Mouse (Mus musculus) adrenal gland, adult 2 months (tissue): Measurements from ENCODE around the gene Nbea. TPM values are rescaled to one million over a fixed set of nuclear protein-coding genes. Genes with fewer than 3 reads are reported as not detected.

Experiments used
- DNase-seq: peaks from one replicate; pipeline ENCODE4 v3.0.0; 2021
- polyA plus RNA-seq: library from polyadenylated mRNA; depleted of rRNA; stranded (reverse); fragments of >200 nt; gene quantifications from 2 replicates; pipeline ENCODE4 v1.2.3, GENCODE M21; 2012
- total RNA-seq, 2 experiments: library from RNA; stranded (reverse); gene quantifications; 2 replicates each; pipeline ENCODE4 v1.2.3; 2021

Gene Nbea
- total and polyA plus RNA-seq, 3 experiments, result 9.8 to 21.7 (median 18.8) TPM

DNA sequence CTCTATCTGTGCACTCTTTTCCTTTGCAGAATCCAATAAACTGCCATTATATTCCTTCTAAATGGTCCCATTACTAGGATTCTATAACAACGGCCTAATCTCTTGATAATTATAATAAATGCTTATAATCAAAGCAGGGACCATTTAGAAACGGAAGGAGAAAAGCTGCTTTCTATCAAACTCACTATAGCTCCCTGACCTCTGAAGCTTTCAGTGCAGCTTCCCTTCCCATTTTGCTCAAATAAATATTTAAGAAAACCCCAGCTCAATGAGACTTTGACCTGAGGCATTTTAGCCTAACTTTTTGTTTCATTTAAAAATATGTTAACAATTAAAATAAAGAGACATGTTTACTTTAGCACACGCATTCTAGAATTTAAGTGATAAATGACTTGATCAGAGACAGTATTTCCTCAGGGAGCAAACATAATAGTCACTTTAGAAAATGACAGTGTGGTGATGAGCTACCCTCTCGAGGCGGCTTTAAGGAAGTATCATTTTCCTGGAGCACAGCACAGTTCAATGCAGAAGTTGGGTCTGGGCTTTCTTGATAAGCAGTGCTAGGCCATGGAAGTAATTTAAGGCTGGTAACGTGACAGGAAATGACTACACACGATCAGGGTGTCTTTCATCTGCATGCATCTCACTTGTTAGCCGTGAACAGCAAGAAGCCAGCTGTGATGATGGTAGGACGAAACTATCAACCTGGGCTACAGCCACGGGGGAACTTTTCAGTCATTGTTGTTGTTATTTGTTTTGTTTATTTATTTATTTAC is 354.8 kb downstream of the Nbea start:
- DNase-seq, result no peak

DNA sequence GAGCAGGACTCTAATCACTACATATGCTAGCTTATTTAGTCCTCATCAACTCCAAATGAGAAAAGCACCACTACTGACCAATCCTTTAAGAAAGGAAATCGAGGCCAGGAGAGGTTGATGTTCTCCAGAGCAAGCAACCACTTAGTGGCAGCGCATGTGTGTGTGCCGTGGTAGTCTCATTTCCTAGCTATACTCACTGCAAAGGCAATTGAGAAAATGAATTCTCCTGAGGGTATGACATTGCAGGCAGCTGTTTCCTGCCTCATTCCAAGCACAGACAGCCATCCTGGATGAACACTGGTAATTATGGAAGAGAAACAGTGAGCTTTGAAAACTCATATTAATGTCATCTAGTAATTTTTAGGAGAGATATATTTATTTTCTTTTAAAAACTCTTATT is 358.6 kb downstream of the Nbea start:
- no peak for DNase-seq

DNA sequence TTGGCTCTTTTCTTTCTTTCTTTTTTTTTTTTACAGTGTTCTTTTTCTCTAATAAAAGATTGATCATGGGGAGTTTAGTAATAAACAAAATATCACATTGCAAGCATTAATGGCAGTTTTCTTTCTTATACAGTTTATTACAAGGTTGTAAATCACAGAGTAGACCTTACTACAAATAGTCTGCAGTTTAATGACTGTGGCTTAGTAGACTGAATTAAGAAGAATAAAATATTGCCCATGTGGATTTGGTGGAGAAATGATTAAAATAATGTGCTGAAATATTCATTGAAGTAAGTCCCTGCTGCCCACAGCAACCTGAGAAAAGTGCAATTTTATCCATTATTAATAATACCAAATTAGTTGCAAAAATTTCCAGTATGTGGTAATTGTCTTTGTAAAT is 363.9 kb downstream of the Nbea start:
- no peak for DNase-seq

DNA sequence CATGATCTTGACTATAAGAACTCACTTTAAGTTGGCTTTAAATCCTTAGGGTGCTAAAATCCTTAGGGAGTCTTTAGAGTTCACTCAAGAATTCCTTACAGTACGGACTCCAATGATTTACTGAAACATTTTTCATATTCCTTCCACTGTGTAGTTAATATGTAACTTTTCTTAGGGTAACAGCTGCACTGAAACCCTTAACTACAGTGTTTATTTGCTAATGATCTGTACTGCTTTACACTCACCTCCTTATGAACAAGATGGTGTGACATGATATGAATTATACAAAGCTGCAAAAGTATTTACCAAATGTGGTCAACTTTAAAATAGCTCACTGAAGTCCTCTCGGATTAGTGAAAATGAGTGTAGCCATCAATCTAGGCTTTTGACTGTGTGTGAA is 365.4 kb downstream of the Nbea start:
- no peak for DNase-seq

DNA sequence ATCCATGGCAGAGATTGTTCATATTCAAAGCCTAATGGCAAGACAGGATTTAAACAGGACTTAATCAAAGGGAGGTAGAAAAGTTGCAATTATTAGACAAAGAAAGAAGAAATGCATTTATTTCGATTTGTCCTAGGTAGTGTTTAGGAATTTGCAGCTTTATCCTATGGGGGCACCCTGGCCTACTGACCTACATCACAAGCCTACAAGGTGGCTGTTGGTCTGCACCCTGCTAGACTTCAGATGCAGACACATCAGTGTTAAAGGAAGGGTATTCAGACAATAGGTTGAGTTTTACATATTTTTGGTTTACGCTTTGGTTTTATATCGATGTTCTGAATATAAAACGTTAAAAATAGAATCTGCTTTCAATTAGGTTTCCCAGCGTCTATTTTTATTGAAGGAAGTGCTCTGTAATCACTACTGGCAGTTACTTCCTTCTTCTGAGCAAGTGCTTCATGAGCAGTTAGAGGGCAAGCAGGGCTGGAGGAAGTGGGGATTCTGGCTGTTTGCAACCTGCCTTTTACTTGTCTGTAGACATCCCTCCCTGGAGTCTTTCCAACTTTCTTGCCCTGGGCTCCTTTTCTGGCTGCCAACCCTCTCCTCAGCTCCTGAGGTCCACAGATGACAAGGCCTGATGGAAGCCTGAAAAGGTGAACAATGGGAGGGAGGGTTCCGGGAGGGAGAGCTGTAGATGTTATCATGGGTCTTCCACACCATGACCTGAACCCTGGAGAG is 366.7 kb downstream of the Nbea start:
- DNase-seq, result peak; percentile 14

DNA sequence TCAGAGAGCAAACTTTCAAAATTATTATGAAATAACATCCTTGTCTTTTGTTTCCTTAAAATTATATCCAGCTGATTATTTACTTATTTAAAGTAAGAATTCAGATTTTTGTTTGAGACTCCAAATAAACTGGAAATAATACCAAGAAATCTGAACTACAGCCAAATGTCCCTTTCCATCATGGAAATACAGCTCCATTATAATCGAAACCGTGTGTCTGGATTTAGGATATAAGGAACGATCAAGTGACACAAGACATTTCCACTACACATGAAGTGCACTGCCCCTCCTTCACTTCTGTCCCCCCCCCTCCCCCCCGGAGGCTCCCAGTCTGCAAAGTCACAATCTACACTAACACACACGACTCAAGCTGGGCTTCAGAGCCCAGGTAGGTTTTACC is 367.4 kb downstream of the Nbea start:
- DNase-seq, result no peak

DNA sequence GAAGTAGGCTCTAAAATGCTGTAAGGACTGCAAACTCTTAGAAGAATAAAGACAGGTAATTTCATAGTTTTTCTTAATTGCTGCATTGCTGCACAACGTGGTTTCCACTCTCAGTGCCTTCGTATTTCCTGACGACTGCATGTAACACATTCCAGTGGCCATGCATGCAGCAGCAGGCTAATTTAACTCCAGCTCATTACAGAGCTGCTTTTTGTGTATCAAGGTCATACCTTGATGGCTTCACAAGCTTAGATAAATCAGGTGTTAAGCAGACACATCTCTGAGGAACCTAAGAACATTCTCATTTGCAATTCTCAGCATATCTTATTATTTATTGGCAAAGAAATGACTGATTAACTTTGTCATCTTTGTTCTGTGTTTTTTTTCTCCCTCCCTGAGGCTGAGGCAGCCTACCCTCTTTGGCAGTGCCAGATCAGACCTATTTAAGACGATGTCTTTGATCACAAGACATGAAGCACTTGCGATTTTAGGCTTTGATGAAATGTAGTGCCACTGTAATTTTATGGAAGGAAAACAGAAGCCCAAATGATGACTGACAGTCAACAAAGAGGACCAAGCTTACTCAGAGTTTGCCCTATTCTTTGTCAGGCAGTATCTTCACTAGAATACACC is 368.4 kb downstream of the Nbea start:
- DNase-seq, result no peak

DNA sequence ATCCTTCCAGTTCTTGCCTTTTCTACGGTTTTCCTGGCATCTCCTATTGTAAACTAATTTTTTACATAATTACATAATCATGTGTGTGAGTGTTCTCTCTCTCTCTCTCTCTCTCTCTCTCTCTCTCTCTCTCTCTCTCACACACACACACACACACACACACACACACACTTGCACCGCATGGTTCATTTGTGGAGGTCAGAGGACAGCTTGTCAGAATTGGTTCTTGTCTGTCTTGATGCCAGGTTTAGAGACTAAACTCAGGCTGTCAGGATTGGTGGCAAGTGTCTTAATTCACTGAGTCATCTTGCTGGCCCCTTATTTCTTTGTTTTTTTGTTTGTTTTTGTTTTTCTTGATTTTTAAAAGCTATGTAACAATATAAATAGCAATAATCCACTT is 388.7 kb downstream of the Nbea start:
- no peak for DNase-seq

DNA sequence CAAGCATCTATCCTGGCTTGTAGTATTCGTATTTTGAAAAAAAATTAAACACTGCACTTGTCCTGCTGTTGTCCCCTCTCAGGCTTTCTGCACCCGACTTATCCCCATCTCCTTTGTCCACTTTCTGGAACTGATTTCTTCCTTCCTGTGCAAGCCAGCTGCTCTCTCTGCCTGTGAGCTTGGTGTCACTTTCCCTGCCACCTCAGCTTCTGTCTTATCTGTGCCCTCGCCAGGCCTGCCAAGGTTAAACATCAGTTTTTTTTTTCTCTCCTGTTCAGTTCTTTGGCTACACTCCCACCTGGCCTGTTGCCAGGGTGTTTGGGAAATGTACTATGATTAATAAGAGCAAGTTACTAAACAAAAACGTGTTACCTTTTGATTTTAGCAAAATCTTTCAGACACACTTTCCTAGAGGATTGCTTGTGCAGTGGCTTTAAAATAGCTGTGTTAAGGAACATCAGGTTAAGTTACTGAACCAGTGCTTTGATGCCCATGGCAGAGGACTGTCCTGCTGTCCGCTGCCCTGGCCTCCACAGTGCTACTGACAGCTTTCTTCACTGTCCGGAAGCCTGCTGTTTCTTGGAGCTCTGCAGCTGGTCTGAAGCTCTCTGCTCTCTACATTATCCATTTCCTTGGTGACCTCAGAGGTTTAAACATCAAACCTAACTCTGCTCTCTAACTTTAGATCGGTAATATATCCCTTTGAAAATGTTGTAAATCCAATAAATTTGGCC is 389.5 kb downstream of the Nbea start:
- peak; percentile 93 for DNase-seq

DNA sequence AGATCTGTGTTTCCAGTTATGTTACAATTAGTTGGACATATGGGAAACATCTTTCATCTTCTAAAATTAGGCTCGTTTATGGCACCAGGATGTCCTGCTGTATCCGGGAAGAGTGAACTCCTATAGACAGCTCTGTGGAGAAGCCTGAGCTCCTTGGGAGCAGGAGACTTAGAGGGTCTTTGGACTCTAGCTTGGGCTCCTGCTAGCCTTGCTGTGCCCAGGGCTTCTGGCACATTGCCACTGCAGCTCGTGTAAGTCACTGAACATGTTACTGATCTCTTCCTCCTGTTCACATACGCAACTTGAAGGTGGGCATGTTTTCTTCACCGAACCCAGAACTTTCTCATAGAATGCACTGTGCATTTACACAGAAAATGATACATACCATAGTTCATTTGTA is 391.2 kb downstream of the Nbea start:
- DNase-seq, result no peak

DNA sequence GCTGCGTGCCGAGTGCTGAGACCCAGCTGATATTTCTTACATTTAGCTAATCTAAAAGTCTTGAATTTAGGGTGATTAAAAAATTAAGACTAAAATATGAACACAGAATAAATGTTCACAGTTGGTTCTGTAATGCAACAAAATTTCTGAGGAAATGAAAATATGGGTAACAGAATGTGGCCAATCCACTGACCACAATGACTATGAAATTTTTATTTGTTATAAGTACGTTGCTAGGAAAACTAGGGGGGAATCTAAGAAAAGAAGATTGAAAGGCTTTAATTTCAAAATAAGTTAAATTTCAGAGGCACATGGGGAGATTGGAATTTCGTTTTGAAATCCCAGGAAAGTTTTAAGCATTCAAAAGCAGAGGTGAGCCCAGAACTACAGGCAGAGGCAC is 392.9 kb downstream of the Nbea start:
- DNase-seq, result no peak

DNA sequence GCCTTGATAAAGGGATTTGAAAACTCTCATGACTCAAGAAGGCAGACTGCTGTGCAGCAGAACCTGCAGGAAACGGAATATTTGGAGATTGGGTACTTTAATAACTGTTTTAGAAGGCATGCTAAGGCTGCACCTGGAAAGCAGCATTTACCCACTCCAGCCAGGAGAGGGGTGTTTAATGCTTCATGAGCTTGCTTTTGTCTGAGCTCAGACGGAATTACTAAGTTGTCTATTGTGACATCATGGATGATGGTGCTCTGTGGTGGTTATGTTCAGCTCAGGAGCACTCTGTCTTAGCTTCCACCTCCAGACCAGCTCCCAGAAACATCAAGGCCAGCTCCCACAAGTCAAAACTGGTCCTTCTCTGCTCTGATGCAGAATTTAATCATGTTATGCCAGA is 393.6 kb downstream of the Nbea start:
- DNase-seq, result no peak

DNA sequence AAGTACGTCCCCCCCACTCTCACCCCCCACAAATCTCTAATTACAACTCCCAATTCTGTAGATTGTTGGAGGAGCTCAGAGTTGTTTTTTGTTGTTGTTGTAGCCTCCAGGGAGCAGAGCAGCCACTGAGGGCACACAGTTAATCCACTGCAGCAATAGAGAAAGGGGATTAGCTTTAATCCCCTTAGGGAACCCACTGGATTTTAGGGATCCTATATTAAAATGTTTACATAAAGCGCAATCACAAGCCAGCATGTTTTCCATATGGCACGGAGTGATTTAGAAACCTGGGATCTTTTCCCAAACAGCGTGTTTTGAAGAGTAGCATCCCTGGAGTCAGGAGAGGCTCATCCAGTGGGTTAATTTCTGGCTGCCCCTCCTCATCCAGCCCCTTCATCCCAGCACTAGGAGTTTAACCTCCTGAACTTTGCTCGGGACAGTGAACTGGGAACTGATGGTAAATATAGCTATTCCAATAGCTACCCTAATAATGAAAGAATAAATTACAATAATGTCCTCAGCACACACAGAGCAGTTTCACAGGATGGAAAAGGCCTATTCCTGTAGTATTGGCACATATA is 394.8 kb downstream of the Nbea start:
- no peak for DNase-seq

DNA sequence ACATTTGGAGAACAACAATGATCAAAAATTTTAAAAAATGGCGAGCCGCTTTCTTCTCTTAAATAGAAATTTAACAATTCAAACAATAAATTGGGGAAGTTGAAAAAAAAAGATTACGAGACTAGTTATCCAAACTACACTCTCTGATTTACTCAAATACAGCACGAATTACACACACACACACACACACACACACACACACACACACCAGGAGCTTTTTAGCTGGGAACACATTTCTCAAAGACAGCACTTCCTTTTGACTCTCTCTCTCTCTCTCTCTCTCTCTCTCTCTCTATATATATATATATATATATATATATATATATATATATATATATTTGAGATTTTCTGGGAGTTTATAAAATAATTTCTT is 395.3 kb downstream of the Nbea start:
- DNase-seq, result no peak

DNA sequence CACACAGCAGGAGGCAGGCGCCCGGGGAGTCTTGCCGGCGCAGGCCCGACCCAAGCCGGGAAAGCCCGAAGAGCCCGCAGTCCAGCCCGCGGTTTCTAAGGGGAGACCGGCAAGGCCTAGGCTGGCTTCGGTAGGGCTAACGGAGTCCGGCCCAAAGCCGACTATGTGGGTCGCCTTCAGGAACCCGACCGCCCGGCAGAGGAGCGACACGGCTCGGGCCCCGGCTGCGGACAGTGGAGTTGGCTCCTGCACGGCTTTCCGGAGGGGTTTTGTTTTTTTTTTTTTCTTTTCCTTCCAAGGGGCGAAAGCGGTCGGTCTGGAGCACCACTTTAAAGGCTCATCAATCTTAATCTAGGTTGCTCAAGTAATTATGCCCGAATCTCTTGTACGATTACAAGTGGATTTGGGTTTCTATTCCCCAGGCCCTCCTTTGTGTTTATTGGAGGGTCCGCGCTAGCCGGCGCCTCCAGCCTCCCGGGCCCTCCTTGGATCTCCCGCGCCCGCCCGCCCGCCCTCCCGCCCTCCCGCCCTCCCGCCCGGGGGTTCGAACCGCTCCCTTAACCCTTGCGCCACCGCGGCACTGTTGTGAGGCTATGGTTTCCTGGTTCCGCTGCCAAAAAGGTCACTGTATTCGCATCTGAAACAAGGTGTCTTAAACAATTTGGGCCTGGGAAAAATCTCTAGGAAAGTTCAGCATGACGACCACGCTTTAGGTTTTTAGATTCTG is 395.9 kb downstream of the Nbea start:
- DNase-seq, result peak; percentile 74

DNA sequence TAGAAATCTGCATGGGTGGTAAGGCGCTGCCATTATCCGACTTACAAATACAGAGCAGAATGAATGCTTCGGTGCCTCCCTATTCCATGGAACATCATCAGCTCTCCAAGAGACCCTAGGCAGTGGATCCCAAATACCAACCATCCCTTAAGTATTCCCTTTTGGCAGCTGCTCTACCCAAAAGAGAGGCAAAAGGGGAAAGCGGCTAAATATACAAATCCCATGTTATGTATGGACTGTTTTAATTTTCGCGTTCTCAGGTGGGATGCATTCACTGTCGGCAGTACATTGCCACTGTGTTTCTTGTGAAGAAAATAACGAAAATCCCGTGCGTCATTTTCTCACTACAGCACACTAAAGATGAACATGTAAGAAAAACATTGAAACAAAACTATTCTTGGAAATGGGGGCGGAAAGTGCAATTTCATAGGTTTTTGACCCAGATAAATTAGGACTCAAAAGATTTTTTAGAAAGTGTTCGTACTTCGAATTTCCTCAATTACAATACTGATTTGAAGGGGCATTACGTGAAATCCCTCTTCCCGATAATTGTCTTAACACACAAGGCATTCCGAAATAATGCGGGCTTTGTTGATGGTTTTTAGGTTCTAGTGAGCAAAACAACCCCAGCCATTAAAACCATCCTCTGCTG is 396.5 kb downstream of the Nbea start:
- no peak for DNase-seq

DNA sequence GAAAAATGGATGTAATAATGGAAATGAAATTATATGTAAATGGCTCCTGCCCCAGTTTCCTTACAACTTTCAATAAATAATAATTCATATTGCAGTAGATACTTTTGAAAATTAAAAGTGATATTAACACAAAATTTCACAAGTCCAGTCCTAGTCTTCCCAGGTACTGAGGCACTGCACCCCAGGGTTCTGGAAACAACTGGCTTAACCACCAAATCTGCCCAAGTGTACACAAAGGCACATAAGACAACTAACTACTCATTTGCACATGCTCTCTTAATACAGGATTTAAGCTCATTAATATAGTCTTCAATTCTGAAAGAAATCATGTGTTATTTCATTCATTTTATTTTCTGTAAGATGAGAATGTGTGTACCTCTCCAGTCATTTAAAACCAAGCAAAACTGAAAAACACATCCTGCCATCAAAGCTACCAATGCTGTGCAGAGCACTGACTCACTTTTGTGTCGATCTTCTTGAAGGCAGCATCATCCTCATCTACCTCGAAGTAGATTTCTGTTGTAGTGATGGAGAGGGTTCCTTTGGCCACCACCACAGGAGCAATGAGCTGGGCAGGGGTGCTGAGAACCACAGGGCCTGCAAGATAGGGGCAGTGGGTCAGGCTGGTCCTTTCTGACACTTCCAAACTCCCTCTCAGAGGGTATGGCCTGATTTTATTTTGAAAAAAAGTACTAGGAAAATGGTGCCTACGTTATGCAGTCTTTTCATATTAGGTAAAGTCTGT is 397.3 kb downstream of the Nbea start:
- no peak for DNase-seq

DNA sequence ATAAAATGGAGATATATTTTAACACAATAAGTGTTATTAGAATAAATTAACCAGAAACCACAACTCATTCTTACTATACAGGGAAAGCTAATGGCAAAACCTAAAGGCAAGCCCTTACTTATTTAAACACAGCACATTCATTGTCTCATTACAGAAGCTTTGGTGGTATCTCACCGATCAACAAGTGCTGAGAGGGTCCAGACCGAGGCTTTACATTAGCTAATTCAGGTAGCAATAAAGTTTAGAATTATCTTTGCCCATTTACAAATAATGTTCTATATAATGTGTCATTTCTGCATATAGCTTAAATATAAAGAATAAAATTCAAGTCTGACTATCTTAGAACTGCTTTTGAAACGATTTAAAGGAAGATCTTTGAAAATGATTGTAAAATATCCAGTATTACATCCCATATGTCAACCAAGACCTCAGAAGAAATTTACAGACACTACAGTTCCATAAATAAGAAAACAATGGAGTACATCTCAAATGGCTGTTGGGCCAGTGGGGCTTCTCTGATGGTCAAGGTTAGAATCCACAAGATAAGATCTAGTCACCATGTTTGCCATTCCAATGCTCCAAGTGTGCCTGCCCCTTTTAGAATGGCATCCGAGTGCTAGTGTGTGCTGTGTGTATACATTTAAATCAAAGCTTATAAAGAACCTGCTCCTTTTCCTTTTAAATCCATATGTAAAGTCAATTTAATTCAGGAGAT is 398.1 kb downstream of the Nbea start:
- DNase-seq, result no peak

DNA sequence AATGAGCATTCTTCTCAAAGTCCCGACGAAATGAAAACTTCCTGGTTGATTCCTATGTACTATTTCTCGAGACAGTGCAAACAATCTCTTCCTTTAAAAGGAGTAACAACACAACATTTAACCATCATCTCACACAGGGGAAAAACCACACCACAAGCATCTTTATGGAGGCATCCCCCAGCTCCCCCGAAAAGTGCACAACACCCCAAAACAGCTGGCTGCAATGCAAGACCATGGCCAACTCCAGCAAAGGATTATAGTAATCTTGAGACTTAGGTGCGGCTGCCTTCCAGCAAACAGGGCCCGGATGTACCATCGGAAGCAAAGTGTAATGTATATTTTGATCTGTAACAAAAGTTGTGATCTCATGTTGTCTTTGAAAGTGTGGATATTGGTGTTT is 399.4 kb downstream of the Nbea start:
- DNase-seq, result no peak
